Mouse (Mus musculus) lung, embryonic 16.5 days (tissue): ENCODE data around the gene Gtpbp1. TPM values are rescaled to one million over a fixed set of nuclear protein-coding genes. Genes with fewer than 3 reads are reported as not detected.

Experiments
- ATAC-seq: fragments of 200-750 bp; cut with Nextera tagmentation; 2 replicates; pipeline ENCODE4 v1.8.0; 2017; ENCODE audit warnings: low read depth, mild to moderate bottlenecking, moderate library complexity
- H3K27ac ChIP-seq: fragments of 300-500 bp; sonication (generic); 2 replicates; pipeline ENCODE4 v1.5.1; 2014; ENCODE audit warnings: mild to moderate bottlenecking, control low read depth, low read length
- H3K27me3 ChIP-seq: fragments of 300-500 bp; sonication (generic); 2 replicates; pipeline ENCODE4 v1.6.1; 2014; ENCODE audit warnings: low read depth, low read length, mixed read lengths; ENCODE audit not compliant: control insufficient read depth, insufficient read depth
- H3K36me3 ChIP-seq: fragments of 300-500 bp; sonication (generic); 2 replicates; pipeline ENCODE4 v1.6.1; 2014; ENCODE audit warnings: low read length; ENCODE audit not compliant: control insufficient read depth, insufficient read depth
- H3K4me1 ChIP-seq: fragments of 300-500 bp; sonication (generic); replicated peaks from 2 replicates; pipeline ENCODE4 v1.6.1; 2014; ENCODE audit warnings: low read length, mixed read lengths; ENCODE audit not compliant: control insufficient read depth, insufficient read depth
- H3K4me2 ChIP-seq: fragments of 300-500 bp; sonication (generic); 2 replicates; pipeline ENCODE4 v1.6.1; 2014; ENCODE audit warnings: low read depth, low read length, control low read depth
- H3K4me3 ChIP-seq: fragments of 300-500 bp; sonication (generic); 2 replicates; pipeline ENCODE4 v1.5.1; 2014; ENCODE audit warnings: mild to moderate bottlenecking, low read length, control low read depth
- H3K9ac ChIP-seq: fragments of 300-500 bp; sonication (generic); 2 replicates; pipeline ENCODE4 v1.6.1; 2014; ENCODE audit warnings: low read length, control low read depth
- H3K9me3 ChIP-seq: fragments of 300-500 bp; sonication (generic); 2 replicates; pipeline ENCODE4 v1.6.1; 2016; ENCODE audit warnings: low read length; ENCODE audit not compliant: control insufficient read depth
- WGBS: fragments of 180-500 bp; shearing (Covaris S2); extraction: QIAGEN DNeasy Blood & Tissue Kit; methylation state at CpG from one replicate; pipeline ENCODE4 v1.1.7; 2014; 5-methylcytosine and 5-hydroxymethylcytosine counted together
- polyA plus RNA-seq: library from polyadenylated mRNA; unstranded; fragments of >200 nt; fragmentation: Nextera tagmentation; extraction: Ambion mirVana; gene quantifications from 2 replicates; pipeline ENCODE4 v1.2.1, GENCODE M21; 2015

The Gtpbp1 gene
- polyA plus RNA-seq, 1 experiment from 2014 or later = 30.1 TPM

DNA sequence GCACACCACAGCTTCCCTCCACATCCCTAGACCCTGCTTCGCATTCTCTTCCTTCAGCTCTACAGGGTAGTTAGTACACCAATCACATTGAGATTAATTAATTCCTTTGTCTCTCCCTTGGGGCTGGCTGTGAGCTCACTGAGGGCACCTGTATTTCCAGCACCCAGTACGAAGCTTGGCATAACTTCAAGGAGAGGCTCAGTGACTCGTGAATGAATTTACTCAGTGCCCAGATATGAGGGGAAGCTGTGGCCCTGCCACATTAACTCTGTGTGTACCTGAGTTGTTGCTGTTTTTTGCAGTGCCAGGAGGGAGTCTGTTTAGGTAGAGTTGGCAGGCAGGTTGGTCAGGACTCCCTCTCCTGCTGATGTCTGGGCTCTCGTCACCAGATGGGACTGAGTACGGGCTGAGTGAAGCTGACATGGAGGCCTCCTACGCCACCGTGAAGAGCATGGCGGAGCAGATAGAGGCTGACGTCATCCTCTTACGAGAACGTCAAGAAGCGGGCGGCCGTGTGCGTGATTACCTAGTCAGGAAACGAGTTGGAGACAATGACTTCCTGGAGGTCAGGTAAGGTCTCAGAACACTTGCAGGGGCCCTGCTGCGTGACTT, 16.1 kb downstream of the Gtpbp1 start:
- no peak overlapping the region for H3K27ac ChIP-seq

DNA sequence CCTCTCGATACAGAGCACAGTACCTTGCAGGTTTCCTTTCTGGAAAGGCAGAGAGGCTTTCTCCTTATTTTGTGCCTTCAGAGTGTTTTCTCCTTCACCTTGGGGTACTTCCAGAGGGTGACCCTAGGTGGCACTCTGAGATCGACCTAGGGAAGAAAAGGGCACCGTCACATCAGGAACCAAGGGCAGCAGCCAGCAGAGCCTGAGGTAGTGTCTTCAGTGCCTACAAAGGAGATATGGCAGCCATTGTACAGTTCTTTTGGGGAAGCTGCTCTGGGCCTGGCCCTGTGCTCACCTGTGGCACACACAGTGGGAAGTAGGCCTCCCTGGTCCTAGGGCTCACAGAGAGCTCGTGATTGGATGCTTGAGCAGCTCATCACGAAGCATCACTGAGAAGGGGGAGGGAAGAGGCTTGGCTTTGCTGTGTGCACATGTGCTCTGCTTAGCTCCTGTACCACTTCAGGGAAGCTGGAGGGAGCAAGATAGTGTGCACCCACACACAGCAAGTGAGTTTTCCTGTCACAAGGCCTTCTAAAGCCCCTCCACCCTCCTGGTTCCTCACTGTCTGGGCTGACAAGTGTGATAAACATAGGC, 17.7 kb downstream of the Gtpbp1 start:
- Histone ChIP-seq H3K36me3 (peaks cover 24% of the 10 kb centered on the region), H3K4me2 (no peak overlapping the region), H3K27ac (no peak overlapping the region), H3K4me3 (no peak overlapping the region), H3K9ac (no peak overlapping the region), H3K9me3 (no peaks in the 10 kb centered on the region), H3K4me1 (no peaks in the 10 kb centered on the region), H3K27me3 (no peaks in the 10 kb centered on the region)
- WGBS = 84% methylated on average over 5 of the region's 5 CpGs
- no peak for ATAC-seq

More for the DNA sequence above, 16.1 kb downstream of the Gtpbp1 start:
- Histone ChIP-seq H3K9me3 (no peaks in the 10 kb centered on the region), H3K4me3 (no peak overlapping the region), H3K4me2 (no peak overlapping the region), H3K27me3 (no peaks in the 10 kb centered on the region), H3K9ac (no peak overlapping the region), H3K36me3 (peaks cover 15% of the 10 kb centered on the region), H3K4me1 (no peaks in the 10 kb centered on the region)
- no peak for ATAC-seq
- WGBS = 71% methylated on average over 17 of the region's 17 CpGs

DNA sequence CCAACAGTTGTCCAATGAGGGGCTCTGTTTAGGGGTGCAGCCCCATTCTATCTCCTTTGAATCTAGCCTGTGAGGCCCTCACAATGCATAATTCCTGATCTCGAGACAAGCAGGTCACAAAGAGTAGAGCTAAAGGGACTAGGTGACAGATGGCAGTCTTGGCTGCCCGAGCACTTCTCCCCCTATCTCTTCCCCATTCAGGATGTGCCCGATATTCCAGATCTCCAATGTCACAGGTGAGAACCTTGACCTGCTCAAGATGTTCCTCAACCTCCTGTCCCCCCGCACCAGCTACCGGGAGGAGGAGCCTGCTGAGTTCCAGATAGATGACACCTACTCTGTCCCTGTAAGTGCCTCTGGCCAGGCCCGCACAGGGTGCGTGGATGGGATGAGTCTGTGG, 25.0 kb downstream of the Gtpbp1 start:
- Histone ChIP-seq H3K27ac (no peak overlapping the region), H3K27me3 (no peaks in the 10 kb centered on the region), H3K4me2 (no peak overlapping the region), H3K4me1 (no peaks in the 10 kb centered on the region), H3K9me3 (no peaks in the 10 kb centered on the region), H3K36me3 (peaks cover 56% of the 10 kb centered on the region), H3K4me3 (no peak overlapping the region), H3K9ac (no peak overlapping the region)
- 83% methylated on average over 7 of the region's 7 CpGs for WGBS
- no peak for ATAC-seq

- no peak overlapping the region for H3K4me2 ChIP-seq
- H3K4me3 ChIP-seq = no peak overlapping the region
- no peaks in the 10 kb centered on the region for H3K4me1 ChIP-seq
- WGBS = 87% methylated on average over 6 of the region's 6 CpGs
- H3K27me3 ChIP-seq = no peaks in the 10 kb centered on the region
- no peak overlapping the region for H3K27ac ChIP-seq
- no peak overlapping the region for H3K9ac ChIP-seq
- H3K36me3 ChIP-seq = peaks cover 51% of the 10 kb centered on the region
- no peak for ATAC-seq
- no peaks in the 10 kb centered on the region for H3K9me3 ChIP-seq
Measured at GRCm38 (mm10) chr15:79716710-79717109, 26.1 kb downstream of the Gtpbp1 start.

DNA sequence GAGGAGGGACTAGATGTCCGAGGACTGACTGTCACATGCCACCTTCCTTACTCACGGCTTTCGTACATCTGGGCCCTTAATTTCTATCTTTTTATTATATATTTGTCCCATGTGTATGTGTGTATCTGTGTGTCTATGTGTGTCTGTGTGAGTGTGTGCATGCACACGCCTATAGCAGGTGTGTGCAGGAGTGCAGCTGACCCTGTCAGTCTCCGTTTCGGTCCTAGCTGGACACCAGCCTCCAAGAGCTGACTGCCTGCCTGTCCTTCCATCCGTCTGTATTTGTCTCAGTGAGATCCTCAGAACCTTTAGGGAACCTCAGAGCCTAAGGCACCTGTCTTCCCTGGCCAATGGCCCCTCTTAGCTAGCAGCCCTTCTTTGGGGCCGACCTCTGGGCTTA, 29.6 kb downstream of the Gtpbp1 start:
- Histone ChIP-seq H3K9ac (no peak overlapping the region), H3K27me3 (no peaks in the 10 kb centered on the region), H3K9me3 (no peaks in the 10 kb centered on the region), H3K36me3 (peaks cover 38% of the 10 kb centered on the region), H3K4me3 (no peak overlapping the region), H3K4me1 (no peaks in the 10 kb centered on the region), H3K4me2 (no peak overlapping the region), H3K27ac (no peak overlapping the region)
- ATAC-seq = no peak
- 90% methylated on average over 8 of the region's 8 CpGs for WGBS

DNA sequence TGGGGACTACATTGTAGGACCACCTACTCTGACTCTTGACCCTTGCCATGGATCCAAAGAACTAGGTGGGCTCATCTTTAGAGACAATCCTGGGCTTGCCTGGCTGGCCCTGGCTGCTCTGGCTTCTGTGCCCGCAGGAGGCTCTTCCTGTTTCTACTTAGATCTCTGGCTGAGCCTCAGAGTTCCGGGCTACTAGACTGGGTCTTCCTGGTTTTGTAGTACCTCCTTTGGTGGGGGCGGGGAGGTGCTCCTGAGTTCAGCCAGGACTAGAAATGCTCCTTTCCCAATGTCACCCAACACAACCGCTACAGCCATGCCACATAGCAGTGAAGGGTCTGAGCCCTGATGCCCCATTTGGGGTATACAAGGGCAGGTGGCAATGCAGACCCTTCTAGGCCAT, 30.2 kb downstream of the Gtpbp1 start:
- no peaks in the 10 kb centered on the region for H3K4me1 ChIP-seq
- no peaks in the 10 kb centered on the region for H3K9me3 ChIP-seq
- H3K27ac ChIP-seq = no peak overlapping the region
- peaks cover 36% of the 10 kb centered on the region for H3K36me3 ChIP-seq
- no peak overlapping the region for H3K4me3 ChIP-seq
- WGBS = 88% methylated on average over 4 of the region's 4 CpGs
- H3K4me2 ChIP-seq = no peak overlapping the region
- no peaks in the 10 kb centered on the region for H3K27me3 ChIP-seq
- H3K9ac ChIP-seq = no peak overlapping the region
- no peak for ATAC-seq

- H3K27me3 ChIP-seq = no peaks in the 10 kb centered on the region
- H3K36me3 ChIP-seq = peaks cover 45% of the 10 kb centered on the region
- no peaks in the 10 kb centered on the region for H3K9me3 ChIP-seq
- no peak for ATAC-seq
- H3K27ac ChIP-seq = no peak overlapping the region
- H3K9ac ChIP-seq = no peak overlapping the region
- WGBS = 37% methylated on average over 1 of the region's 1 CpGs
- no peak overlapping the region for H3K4me3 ChIP-seq
- no peaks in the 10 kb centered on the region for H3K4me1 ChIP-seq
- H3K4me2 ChIP-seq = no peak overlapping the region
Measured at GRCm38 (mm10) chr15:79723439-79723838, 32.8 kb downstream of the Gtpbp1 start.

- Histone ChIP-seq H3K4me3 (no peak overlapping the region), H3K27me3 (no peaks in the 10 kb centered on the region), H3K9ac (no peak overlapping the region), H3K4me1 (no peaks in the 10 kb centered on the region), H3K27ac (no peak overlapping the region), H3K36me3 (peaks cover 39% of the 10 kb centered on the region), H3K4me2 (no peak overlapping the region), H3K9me3 (no peaks in the 10 kb centered on the region)
- 85% methylated on average over 11 of the region's 11 CpGs for WGBS
- ATAC-seq = no peak
Measured at GRCm38 (mm10) chr15:79725190-79725789, 34.6 kb downstream of the Gtpbp1 start.

DNA sequence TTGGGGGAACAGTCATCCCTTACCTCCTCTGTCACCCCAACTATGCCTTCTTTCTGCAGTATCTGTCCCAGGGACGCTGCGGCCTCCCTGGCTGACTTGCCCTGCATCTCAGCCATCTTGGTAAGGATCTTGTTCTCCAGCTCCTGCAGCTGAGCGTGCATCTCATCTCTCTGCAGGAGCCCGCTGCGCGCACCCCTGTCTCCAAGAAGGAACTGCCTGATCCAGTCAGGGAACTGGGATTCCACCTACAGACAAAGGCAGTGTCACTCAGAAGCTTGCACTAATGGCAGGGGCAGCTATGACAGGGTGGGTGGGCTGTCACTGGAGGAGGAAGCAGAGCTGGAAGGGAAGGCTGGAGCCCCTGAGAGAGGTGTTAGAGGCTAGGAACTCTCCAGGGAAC, 37.2 kb downstream of the Gtpbp1 start:
- no peak for ATAC-seq
- Histone ChIP-seq H3K4me2 (no peak overlapping the region), H3K4me3 (no peak overlapping the region), H3K4me1 (no peaks in the 10 kb centered on the region), H3K27ac (no peak overlapping the region), H3K9me3 (no peaks in the 10 kb centered on the region), H3K9ac (no peak overlapping the region), H3K27me3 (no peaks in the 10 kb centered on the region), H3K36me3 (peaks cover 47% of the 10 kb centered on the region)
- WGBS = 94% methylated on average over 6 of the region's 6 CpGs
